Mouse (Mus musculus) embryonic stem cell, embryonic (primary cell): ENCODE results near the gene Spata21.

Experiments
- CTCF ChIA-PET, 4 experiments: fragments of 300-600 bp in 2 of 4; fragments of 350-600 bp in 2 of 4; sonication (Branson Sonifier 250); formaldehyde crosslinking; loops; one replicate each; lab custom pipeline; 2022; ENCODE audit warnings: inconsistent platforms in 2 of 4; lab: Charles Lee
- POLR2A ChIA-PET, 4 experiments: fragments of 300-600 bp in 2 of 4; fragments of 350-600 bp in 2 of 4; sonication (Branson Sonifier 250); formaldehyde crosslinking; loops; one replicate each; lab custom pipeline; 2022; ENCODE audit warnings: antibody characterized with exemption in 4 of 4, inconsistent platforms in 1 of 4; lab: Charles Lee

The Spata21 gene

GRCm38 (mm10) chr4:141147112-141148008 lies 59.2 kb downstream of the Spata21 start, which contains the start of gene Fbxo42:
Gene Fbxo42, plus strand, starts transcription at chr4:141147913.
- POLR2A ChIA-PET = interaction anchor here (0.6 to 14.7 kb wide), 62 partner anchors 8 to 503 kb away, joined by 3 to 160 read pairs (median 3); partner anchors contain the start of genes Szrd1 (in 3 of the 4), Necap2 (in 1 of the 4) and Tmem82 (in 1 of the 4)

GRCm38 (mm10) chr4:141148009-141148801 lies 60.1 kb downstream of the Spata21 start:
- ChIA-PET CTCF (interaction anchor here (0.5 to 1.9 kb wide), 38 partner anchors 9 to 1222 kb away, joined by 3 to 46 read pairs (median 4); partner anchors contain the start of genes Necap2 (in 2 of the 4) and Szrd1 (in 1 of the 4)), POLR2A (interaction anchor here (0.6 to 14.7 kb wide), 50 partner anchors 9 to 504 kb away, joined by 3 to 160 read pairs (median 3); partner anchors contain the start of genes Szrd1 (in 3 of the 4), Necap2 (in 1 of the 4) and Tmem82 (in 1 of the 4))

More at GRCm38 (mm10) chr4:141147112-141148008, 59.2 kb downstream of the Spata21 start, which contains the start of gene Fbxo42:
- CTCF ChIA-PET = interaction anchor here (0.6 to 1.9 kb wide), 53 partner anchors 8 to 1221 kb away, joined by 3 to 46 read pairs (median 3); partner anchors contain the start of genes Necap2 (in 2 of the 4) and Szrd1 (in 1 of the 4)

DNA sequence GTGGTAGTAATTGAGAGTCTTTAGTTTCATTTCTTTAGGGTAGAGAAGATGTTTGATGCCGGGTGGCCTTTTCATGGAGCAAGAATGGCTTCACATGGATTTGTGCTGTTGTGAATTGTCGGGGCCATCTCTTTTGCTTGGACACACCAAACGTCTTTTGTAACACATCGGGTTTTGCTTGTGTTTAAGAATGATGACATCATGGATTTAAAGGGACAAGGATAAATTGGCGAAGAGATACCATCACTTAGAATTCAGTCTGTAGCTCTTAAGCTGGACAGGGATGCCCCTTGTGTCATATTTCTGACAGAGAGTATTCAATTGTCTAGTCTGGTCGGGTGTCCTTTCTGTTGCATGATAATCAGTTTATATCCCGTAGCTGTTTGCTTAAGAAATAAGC lies 61.0 kb downstream of the Spata21 start:
- ChIA-PET CTCF (interaction anchor here in 1 of 4 experiments (1.0 kb wide), 1 partner anchor 16 kb away, joined by 3 read pairs; no protein-coding TSS in a partner anchor), POLR2A (interaction anchor here (0.6 to 14.7 kb wide), 10 partner anchors 10 to 134 kb away, joined by 3 to 160 read pairs (median 6); partner anchors contain the start of gene Szrd1 (in 2 of the 4))

GRCm38 (mm10) chr4:141157485-141157884 lies 69.4 kb downstream of the Spata21 start:
- CTCF ChIA-PET = interaction anchor here in 3 of 4 experiments (0.6 to 2.5 kb wide), 5 partner anchors 8 to 120 kb away, joined by 3 to 9 read pairs (median 4); partner anchors contain the start of gene Fbxo42 (in 1 of the 3)

GRCm38 (mm10) chr4:141158609-141159008 lies 70.5 kb downstream of the Spata21 start:
- POLR2A ChIA-PET = interaction anchor here (0.7 to 12.0 kb wide), 11 partner anchors 9 to 126 kb away, joined by 3 to 160 read pairs (median 3); partner anchors contain the start of genes Fbxo42 (in 3 of the 4) and Szrd1 (in 1 of the 4)
- CTCF ChIA-PET = interaction anchor here in 3 of 4 experiments (0.6 to 2.5 kb wide), 6 partner anchors 8 to 405 kb away, joined by 3 to 12 read pairs (median 6); partner anchors contain the start of gene Fbxo42 (in 2 of the 3)

More at GRCm38 (mm10) chr4:141157485-141157884, 69.4 kb downstream of the Spata21 start:
- POLR2A ChIA-PET = interaction anchor here in 3 of 4 experiments (0.8 to 12.0 kb wide), 6 partner anchors 9 to 13 kb away, joined by 4 to 160 read pairs (median 6); partner anchors contain the start of genes Fbxo42 (in 2 of the 3) and Szrd1 (in 1 of the 3)

DNA sequence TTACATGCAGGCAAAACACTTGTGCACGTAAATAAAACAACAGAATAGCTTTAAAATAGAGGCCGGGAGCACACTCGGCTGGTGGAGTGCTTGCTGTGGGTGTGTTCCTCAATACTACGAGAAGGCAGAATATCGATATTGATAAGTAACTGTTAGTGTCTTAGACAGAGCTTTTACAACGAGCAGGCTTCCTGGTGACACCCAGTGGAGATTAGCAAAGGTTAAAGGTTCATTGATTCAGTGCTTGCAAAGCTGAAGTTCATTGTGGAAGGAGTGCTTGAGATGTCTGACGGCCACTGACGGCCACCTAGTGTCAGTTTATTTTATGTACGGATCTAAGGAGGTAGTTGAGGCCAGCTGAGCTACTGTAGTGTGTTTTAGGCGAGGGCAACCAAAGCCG lies 71.0 kb downstream of the Spata21 start:
- ChIA-PET POLR2A (interaction anchor here (0.7 to 12.0 kb wide), 10 partner anchors 9 to 126 kb away, joined by 3 to 160 read pairs (median 3); partner anchors contain the start of genes Fbxo42 (in 3 of the 4) and Szrd1 (in 1 of the 4)), CTCF (interaction anchor here in 3 of 4 experiments (0.6 to 2.5 kb wide), 12 partner anchors 7 to 1129 kb away, joined by 3 to 12 read pairs (median 4); partner anchors contain the start of gene Fbxo42 (in 2 of the 3))

- ChIA-PET POLR2A (interaction anchor here (0.6 to 12.0 kb wide), 8 partner anchors 8 to 125 kb away, joined by 3 to 160 read pairs (median 3); partner anchors contain the start of genes Fbxo42 (in 2 of the 4) and Szrd1 (in 1 of the 4)), CTCF (interaction anchor here in 2 of 4 experiments (0.6 to 1.8 kb wide), 11 partner anchors 8 to 1130 kb away, joined by 3 to 12 read pairs (median 3); partner anchors contain the start of gene Fbxo42 (in 2 of the 2))
Observed at GRCm38 (mm10) chr4:141159666-141160065, 71.5 kb downstream of the Spata21 start.

GRCm38 (mm10) chr4:141160193-141160592 lies 72.1 kb downstream of the Spata21 start:
- POLR2A ChIA-PET = interaction anchor here (0.5 to 12.0 kb wide), 10 partner anchors 8 to 150 kb away, joined by 3 to 160 read pairs (median 3); partner anchors contain the start of genes Fbxo42 (in 1 of the 4) and Szrd1 (in 1 of the 4)
- CTCF ChIA-PET = interaction anchor here in 1 of 4 experiments (0.6 to 1.8 kb wide), 5 partner anchors 7 to 227 kb away, joined by 3 to 6 read pairs (median 3); no protein-coding TSS in a partner anchor

- CTCF ChIA-PET = interaction anchor here in 2 of 4 experiments (0.9 to 3.2 kb wide), 2 partner anchors 20 to 44 kb away, joined by 5 to 12 read pairs; no protein-coding TSS in a partner anchor
Observed at GRCm38 (mm10) chr4:141161699-141162208, 73.6 kb downstream of the Spata21 start.

More at GRCm38 (mm10) chr4:141161699-141162208, 73.6 kb downstream of the Spata21 start:
- POLR2A ChIA-PET = interaction anchor here in 2 of 4 experiments (1.1 to 12.0 kb wide), 6 partner anchors 10 to 264 kb away, joined by 3 to 160 read pairs (median 3); partner anchors contain the start of genes Fbxo42 (in 2 of the 2) and Szrd1 (in 1 of the 2)
